Mouse (Mus musculus): ENCODE results near the gene Srgap2. TPM values are rescaled to one million over a fixed set of nuclear protein-coding genes. Genes with fewer than 3 reads are reported as not detected.
"Not testable (repeated sequence)": the region's sequence is repeated elsewhere in the genome, so short reads cannot be mapped to it uniquely, and the experiment has no call there.

The Srgap2 gene
- total RNA-seq, 4 experiments from 2014 or later, result 70.7 to 81.5 (median 76.7) TPM

GRCm38 (mm10) chr1:131346916-131347555 is 180.1 kb downstream of the Srgap2 start:
- no peak for DNase-seq (ENCODE audit: low spot score in 2 of 2)

- no peak for DNase-seq (ENCODE audit: low spot score in 2 of 2)
These were observed 181.4 kb downstream of the Srgap2 start for GRCm38 (mm10) chr1:131345422-131346419.

GRCm38 (mm10) chr1:131344691-131345090 is 182.5 kb downstream of the Srgap2 start:
- no peak for DNase-seq (ENCODE audit: low spot score in 2 of 2)

GRCm38 (mm10) chr1:131336017-131336416 is 191.1 kb downstream of the Srgap2 start:
- DNase-seq (ENCODE audit: low spot score in 2 of 2), result no peak

GRCm38 (mm10) chr1:131335604-131336003 is 191.5 kb downstream of the Srgap2 start:
- DNase-seq (ENCODE audit: low spot score in 2 of 2), result no peak

- no peak for DNase-seq (ENCODE audit: low spot score in 2 of 2)
These were observed 196.0 kb downstream of the Srgap2 start for GRCm38 (mm10) chr1:131331180-131331579.

GRCm38 (mm10) chr1:131329093-131329492 is 198.1 kb downstream of the Srgap2 start:
- not testable (repeated sequence) for DNase-seq (ENCODE audit: low spot score in 2 of 2)

- no peak for DNase-seq (ENCODE audit: low spot score in 2 of 2)
These were observed 200.0 kb downstream of the Srgap2 start for GRCm38 (mm10) chr1:131327167-131327566.

GRCm38 (mm10) chr1:131324816-131325463 is 202.2 kb downstream of the Srgap2 start:
- no peak for DNase-seq (ENCODE audit: low spot score in 2 of 2)

GRCm38 (mm10) chr1:131319598-131320330 is 207.4 kb downstream of the Srgap2 start:
- no peak for DNase-seq (ENCODE audit: low spot score in 2 of 2)

- no peak for DNase-seq (ENCODE audit: low spot score in 2 of 2)
These were observed 208.8 kb downstream of the Srgap2 start for GRCm38 (mm10) chr1:131318397-131318796.

- no peak for DNase-seq (ENCODE audit: low spot score in 2 of 2)
These were observed 209.5 kb downstream of the Srgap2 start for GRCm38 (mm10) chr1:131317625-131318024.

- no peak for DNase-seq (ENCODE audit: low spot score in 2 of 2)
These were observed 215.9 kb downstream of the Srgap2 start for GRCm38 (mm10) chr1:131311284-131311683.

- no peak for DNase-seq (ENCODE audit: low spot score in 2 of 2)
These were observed 216.8 kb downstream of the Srgap2 start for GRCm38 (mm10) chr1:131310237-131310818.

GRCm38 (mm10) chr1:131300750-131301149 is 226.4 kb downstream of the Srgap2 start:
- no peak for DNase-seq (ENCODE audit: low spot score in 2 of 2)

- no peak for DNase-seq (ENCODE audit: low spot score in 2 of 2)
These were observed 227.4 kb downstream of the Srgap2 start for GRCm38 (mm10) chr1:131299788-131300187.

GRCm38 (mm10) chr1:131299240-131299639 is 227.9 kb downstream of the Srgap2 start:
- no peak for DNase-seq (ENCODE audit: low spot score in 2 of 2)

- DNase-seq (ENCODE audit: low spot score in 2 of 2), result no peak
These were observed 229.0 kb downstream of the Srgap2 start for GRCm38 (mm10) chr1:131298171-131298570.

GRCm38 (mm10) chr1:131296726-131297125 is 230.4 kb downstream of the Srgap2 start:
- no peak for DNase-seq (ENCODE audit: low spot score in 2 of 2)

- DNase-seq (ENCODE audit: low spot score in 2 of 2), result no peak
These were observed 232.0 kb downstream of the Srgap2 start for GRCm38 (mm10) chr1:131295200-131295599.

GRCm38 (mm10) chr1:131293922-131294250 is 233.3 kb downstream of the Srgap2 start:
- DNase-seq (ENCODE audit: low spot score in 2 of 2), result peak in 1 of 2 experiments; percentile 47
